Mouse (Mus musculus): ENCODE data around the gene Bcorl1. TPM values are rescaled to one million over a fixed set of nuclear protein-coding genes. Genes with fewer than 3 reads are reported as not detected.

Bcorl1 gene
- polyA plus RNA-seq (2012; rRNA removed): 5.2 and 6.2 TPM in 2 replicates

DNA sequence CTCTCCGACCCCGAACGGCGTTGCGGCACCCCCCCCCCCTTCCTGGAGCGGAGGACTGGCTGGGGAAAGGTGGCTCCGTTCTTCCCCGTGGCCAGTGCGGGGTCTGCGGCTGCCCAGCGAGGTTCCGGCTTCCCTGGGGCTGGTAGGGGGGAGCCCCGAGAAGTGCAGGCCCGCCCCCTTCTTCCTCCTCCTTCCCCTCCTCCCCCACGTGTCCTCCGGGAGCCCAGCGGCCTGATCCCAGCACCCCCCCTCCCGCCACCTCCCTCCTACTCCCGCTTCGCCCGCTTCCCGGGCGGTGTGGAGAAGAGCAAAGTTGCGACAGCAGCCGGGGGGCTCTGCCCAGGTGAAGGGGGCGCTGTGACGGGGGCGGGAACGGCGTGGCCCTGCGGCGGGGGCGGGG is at the start of gene Bcorl1:
TSS of gene Bcorl1 (plus strand) at position 218 of the 400 bp plus-strand sequence.

Other genes with a start within 250 kb of the Bcorl1 start
- gene Xpnpep2, start 232.6 kb upstream of the Bcorl1 start, polyA plus RNA-seq (2012; rRNA removed): 2.5 and 2.9 TPM in 2 replicates
- 2.4 and 2.9 TPM in 2 replicates for gene Sash3, start 194.9 kb upstream of the Bcorl1 start, polyA plus RNA-seq (2012; rRNA removed)
- 15.0 and 17.2 TPM in 2 replicates for gene Zdhhc9, start 132.5 kb upstream of the Bcorl1 start, polyA plus RNA-seq (2012; rRNA removed)
- 1.5 and 1.8 TPM in 2 replicates for gene Utp14a, start 84.5 kb upstream of the Bcorl1 start, polyA plus RNA-seq (2012; rRNA removed)
- gene Elf4, start 121.8 kb downstream of the Bcorl1 start, polyA plus RNA-seq (2012; rRNA removed): 15.2 and 17.4 TPM in 2 replicates
- 10.3 and 16.5 TPM in 2 replicates for gene Aifm1, start 172.2 kb downstream of the Bcorl1 start, polyA plus RNA-seq (2012; rRNA removed)
- gene Rab33a, start 177.9 kb downstream of the Bcorl1 start, polyA plus RNA-seq (2012; rRNA removed): 8.3 and 15.1 TPM in 2 replicates

Measured in ovary, adult 2 months (tissue).